Mouse (Mus musculus): Measurements from ENCODE around the gene Rab11a.

The Rab11a gene

DNA sequence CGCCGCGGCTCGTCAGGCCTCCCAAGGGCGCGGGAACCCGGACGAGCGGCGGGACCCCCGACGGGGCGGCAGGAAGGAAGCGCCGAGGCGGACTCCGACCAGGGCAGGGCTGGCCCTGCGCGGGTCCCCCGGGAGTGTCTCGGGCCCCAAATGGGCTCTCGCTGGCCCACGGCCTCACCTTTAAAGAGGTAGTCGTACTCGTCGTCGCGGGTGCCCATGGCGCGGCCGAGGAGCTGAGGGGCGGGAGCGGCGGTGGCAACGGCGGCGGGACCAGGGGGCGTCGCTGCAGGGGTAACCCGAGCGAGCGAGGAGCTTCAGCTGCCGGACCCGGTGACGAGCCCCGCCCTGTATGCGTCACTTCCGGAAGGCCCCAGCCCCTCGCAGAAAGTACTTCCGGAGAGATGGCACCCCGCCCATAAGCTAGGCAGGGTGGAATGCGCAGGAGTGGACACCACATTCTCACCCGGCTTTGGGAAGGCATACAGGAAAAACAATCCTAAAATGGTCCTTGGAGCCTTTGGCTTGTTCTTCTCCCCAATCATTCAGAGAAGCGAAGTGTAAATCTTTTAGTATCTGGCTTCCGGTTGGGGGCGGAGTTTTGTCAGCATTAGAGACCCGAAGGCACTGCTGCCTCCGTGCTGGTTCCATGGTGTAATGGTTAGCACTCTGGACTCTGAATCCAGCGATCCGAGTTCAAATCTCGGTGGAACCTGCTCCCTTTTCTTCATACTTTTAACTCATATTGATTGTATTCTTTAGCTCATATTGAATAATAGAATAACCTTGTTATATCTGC, at the start of gene Rab11a:
Gene Rab11a (minus strand): TSS at position 353 of the 796 bp plus-strand sequence.
- peak; percentile 94 to 95 for DNase-seq (ENCODE audit: low spot score in 2 of 2)

DNA sequence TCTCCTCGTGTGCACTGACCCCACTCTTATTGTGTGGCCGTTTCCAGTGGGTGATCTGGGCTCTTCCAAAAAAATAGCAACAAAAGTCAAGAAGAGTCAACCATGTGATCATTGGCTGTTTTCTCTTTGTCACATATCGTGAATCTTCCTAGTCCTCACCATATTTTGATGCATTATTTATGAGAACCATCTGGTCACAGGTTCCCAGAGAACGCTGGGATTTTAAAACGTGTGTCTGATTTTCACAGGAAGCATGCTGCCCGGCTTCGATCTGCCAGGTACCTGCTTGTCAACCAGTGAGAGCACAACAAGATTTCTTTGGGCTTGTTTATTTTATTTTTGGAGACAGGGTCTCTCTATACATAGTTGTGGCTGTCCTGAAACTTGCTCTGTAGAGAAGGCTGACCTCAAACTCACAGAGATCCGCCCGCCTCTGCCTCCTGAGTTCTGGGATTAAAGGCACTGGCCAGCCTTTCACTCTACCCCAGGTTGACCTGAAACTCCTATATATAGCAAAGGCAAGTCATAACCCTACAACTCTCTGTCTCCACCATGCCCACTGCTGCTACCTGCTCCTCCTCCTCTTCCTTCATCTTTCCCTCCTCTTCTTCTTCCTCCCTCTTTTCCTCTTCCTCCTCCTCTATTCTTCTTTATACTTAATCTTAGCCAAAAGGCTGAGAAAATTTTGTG, 48.8 kb upstream of the Rab11a start:
- no peak for DNase-seq (ENCODE audit: low spot score in 2 of 2)

GRCm38 (mm10) chr9:64784841-64785240, 47.3 kb upstream of the Rab11a start:
- peak; percentile 48 to 68 for DNase-seq (ENCODE audit: low spot score in 2 of 2)

GRCm38 (mm10) chr9:64783511-64783910, 46.0 kb upstream of the Rab11a start:
- DNase-seq (ENCODE audit: low spot score in 2 of 2) = no peak

- DNase-seq (ENCODE audit: low spot score in 2 of 2) = no peak
Measured at GRCm38 (mm10) chr9:64779628-64780027, 42.1 kb upstream of the Rab11a start.

DNA sequence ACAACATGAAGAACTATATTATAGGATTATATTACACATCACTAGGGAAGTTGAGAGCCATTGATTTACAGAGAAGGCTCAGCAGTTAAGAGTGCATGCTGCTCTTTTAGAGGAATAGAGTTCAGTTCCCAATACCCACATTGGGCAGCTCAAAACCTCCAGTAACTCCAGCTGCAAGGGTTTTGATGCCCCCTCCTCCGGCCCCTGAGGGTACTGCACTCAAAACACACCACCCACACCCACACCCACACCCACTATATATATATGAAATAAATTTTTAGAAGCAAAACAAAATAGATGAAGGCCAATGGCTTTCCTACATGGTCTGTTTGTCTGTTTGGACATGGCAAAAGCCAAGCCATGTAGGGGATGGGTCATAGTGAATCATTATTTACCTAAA, 40.6 kb upstream of the Rab11a start:
- no peak for DNase-seq (ENCODE audit: low spot score in 2 of 2)

DNA sequence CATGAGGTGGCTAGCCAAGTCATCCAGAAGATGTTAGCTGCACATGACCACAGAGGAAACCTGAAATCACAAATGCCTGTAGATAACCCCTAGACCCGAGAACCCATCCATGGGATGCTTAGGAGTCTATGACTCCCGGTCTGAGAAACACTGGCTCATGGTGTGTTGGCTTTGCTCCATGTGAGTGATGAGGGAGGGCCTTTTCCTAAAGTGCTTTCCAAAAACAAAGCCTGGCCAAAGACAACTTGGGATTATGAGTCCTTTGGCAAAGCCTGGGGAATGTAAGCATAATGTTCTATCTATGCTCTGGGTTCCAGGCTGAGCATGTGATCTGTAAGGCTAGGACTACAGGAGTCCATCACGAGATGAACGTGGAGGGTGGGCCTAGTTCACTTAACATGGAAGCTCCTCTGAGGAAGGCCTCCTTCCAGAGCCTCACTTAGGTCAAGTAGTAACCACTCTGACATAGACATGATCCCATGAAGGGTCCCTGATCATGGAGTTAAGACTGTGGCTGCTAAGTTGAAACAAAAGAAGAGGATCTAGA, 40.0 kb upstream of the Rab11a start:
- peak in 1 of 2 experiments; percentile 17 for DNase-seq (ENCODE audit: low spot score in 2 of 2)

DNA sequence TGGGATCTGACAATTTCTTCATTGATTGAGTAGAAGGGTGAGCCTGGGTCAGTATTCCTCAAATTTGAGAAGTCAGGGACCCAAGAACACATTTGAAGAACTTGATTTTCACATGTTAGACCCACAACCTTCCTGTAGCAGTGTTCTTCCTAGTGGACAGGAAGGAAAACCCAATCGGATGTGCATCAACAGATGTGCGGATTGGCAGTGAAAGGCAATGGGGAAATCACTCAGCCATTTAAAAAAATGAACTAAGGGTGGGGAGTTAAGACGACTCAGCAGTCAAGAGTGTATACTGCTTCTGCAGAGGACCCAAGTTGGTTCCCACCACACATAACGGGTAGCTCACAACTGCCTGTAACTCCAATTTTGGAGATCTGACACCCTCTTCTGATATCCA, 37.9 kb upstream of the Rab11a start:
- DNase-seq (ENCODE audit: low spot score in 2 of 2) = no peak

DNA sequence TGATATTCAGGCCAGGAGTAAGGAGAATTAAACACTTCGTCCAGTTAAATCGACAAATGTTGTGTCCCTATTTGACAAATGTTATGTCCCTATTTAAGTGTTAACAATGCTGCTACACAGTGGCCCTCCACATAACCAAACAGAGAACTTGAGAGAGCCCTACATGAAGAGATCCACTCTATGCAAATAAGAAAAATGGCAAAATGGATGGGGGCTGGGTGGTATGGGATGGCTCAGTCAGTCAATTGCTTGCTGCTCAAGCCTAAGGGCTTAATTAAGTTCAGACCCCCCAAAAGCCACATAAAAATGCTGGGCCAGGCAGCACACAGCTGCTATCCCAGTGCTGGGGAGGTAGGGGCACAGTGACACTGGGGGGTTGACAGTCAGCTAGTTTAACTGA, 37.3 kb upstream of the Rab11a start:
- no peak for DNase-seq (ENCODE audit: low spot score in 2 of 2)

- peak in 1 of 2 experiments; percentile 13 for DNase-seq (ENCODE audit: low spot score in 2 of 2)
Measured at GRCm38 (mm10) chr9:64774411-64774811, 36.9 kb upstream of the Rab11a start.

DNA sequence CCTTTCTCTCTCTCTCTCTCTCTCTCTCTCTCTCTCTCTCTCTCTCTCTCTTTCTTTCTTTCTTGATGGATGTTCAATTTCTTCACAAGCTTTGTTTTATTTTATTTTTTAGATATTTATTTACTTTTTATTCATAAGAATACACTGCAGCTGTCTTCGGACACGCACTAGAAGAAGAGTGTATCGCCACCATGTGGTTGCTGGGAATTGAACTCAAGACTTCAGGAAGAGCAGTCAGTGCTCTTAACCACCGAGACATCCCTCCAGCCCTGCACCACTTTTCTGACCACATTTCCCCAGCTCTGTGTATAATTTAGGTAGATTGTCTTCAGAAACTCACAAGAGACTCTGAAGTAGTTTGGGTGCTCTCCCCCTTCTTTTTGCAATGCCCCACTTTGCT, 36.4 kb upstream of the Rab11a start:
- DNase-seq (ENCODE audit: low spot score in 2 of 2) = no peak

DNA sequence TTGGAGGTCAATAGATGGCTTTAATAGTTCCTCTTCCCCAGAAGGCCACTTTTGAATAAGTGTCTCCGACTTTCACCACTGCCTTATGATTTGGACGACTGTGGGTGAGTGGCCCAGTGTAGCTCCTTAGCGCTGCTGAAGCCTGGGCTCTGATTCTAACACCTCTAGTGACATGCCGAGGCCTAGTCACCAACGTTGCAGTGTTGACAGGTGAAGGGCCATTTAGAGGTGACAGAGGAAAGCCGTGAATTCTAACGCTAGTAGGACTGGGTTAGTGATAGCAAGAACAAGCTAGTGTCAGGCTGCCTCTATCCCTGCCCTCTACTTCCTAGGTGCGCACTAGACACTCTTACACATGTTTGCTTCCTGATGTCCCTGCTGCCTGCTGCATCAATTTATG, 35.7 kb upstream of the Rab11a start:
- DNase-seq (ENCODE audit: low spot score in 2 of 2) = no peak

GRCm38 (mm10) chr9:64771236-64771635, 33.7 kb upstream of the Rab11a start:
- DNase-seq (ENCODE audit: low spot score in 2 of 2) = peak in 1 of 2 experiments; percentile 36

DNA sequence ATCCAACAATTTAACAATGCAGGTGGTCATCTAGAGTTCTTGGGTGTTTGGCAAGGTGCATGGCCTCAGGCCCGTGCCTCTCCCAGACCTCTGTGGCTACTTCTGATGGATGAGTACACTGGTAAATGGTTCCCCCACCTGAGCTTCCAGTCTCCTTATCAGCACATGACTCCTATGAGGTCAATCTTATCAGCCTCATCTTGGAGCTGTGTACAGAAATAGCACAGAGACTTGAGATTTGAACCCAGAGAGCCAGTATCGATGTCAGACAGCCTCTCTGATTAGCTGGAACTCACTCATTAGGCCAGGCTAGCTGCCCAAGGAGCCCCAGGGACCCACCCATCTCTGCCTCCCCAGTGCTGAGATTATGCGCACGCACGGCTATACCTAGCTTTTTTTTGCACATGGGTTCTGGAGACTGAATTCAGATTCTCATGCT, 32.9 kb upstream of the Rab11a start:
- no peak for DNase-seq (ENCODE audit: low spot score in 2 of 2)

DNA sequence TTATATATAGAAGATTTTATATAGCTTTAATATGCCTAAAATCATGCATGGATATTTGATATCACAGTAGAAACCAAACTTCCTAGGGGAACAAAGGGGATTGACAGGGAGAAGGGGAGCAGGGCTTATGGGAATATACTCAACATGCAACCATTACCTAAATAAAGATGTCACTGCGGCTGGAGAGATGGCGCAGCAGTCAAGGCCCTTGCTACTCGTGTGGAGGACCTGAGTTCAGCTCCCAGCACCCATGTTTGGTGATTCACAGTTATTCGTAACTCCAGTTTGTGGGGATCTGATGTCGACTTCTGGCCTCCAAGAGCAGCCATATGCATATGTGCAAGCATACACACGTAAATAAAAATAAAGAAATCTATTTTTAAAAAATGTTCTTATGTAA, 32.4 kb upstream of the Rab11a start:
- DNase-seq (ENCODE audit: low spot score in 2 of 2) = no peak

- no peak for DNase-seq (ENCODE audit: low spot score in 2 of 2)
Measured at GRCm38 (mm10) chr9:64769066-64769695, 31.6 kb upstream of the Rab11a start.

- no peak for DNase-seq (ENCODE audit: low spot score in 2 of 2)
Measured at GRCm38 (mm10) chr9:64767796-64768195, 30.2 kb upstream of the Rab11a start.

DNA sequence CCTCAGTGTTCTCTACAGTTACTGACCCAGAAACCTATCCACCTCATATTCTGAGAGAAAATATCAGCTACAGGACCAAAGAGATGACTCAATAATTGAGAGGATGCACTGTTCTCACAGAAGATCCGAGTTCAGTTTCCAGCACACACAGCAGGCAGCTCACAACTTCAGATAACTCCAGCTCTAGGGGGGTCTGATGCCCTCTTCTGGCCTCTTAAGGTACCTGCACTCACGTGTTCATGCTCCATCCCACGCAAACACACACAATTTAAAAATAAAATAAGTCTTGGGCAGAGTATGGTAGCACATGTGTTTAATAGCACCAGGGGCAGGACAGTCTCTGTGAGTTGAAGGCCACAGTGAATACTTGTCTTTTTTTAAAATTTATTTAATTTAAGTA, 28.6 kb upstream of the Rab11a start:
- DNase-seq (ENCODE audit: low spot score in 2 of 2) = no peak

- DNase-seq (ENCODE audit: low spot score in 2 of 2) = no peak
Measured at GRCm38 (mm10) chr9:64764824-64765223, 27.3 kb upstream of the Rab11a start.

DNA sequence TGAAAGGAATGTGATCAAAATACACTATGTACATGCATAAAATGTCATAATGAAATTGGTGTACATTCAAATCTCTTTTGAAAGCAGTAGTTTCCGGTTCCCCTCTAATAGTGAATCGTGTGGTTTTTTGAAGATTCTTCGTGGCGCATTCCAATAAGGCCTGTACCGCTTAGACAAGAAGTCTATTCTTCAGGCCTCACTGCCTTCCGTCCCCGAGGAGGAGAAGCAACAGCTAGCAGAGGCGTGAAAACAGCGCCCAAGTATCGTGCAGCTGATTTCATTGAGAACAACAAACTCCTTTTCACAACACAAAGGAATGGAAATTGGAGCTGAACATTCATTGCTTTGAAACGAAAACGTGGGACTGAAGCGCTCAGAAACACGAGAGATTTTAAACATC, 20.5 kb upstream of the Rab11a start:
- no peak for DNase-seq (ENCODE audit: low spot score in 2 of 2)

- no peak for DNase-seq (ENCODE audit: low spot score in 2 of 2)
Measured at GRCm38 (mm10) chr9:64752575-64752974, 15.0 kb upstream of the Rab11a start.

DNA sequence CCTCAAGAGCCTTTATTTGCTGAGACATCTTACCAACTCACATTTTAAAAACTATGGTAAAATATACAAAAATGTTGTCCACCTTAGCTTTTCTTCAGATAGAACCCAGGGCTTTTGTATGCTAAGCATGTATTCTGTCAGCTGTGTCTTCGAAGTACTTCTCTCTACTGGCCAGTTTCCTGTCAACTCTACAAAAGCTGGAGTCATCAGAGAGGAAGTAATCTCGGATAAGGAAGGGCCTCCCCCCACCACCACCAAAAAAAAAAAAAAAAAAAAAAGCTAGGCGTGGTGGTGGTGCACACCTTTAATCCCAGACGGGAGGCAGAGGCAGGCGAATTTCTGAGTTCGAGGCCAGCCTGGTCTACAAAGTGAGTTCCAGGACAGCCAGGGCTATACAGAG, 11.8 kb upstream of the Rab11a start:
- DNase-seq (ENCODE audit: low spot score in 2 of 2) = no peak

Data from urinary bladder, postnatal 36 days (tissue).